Mouse (Mus musculus): ENCODE results near the gene Zc3h12a. TPM values are rescaled to one million over a fixed set of nuclear protein-coding genes. Genes with fewer than 3 reads are reported as not detected.

Gene Zc3h12a
- polyA plus RNA-seq, 1 experiment: 28.7 TPM

DNA sequence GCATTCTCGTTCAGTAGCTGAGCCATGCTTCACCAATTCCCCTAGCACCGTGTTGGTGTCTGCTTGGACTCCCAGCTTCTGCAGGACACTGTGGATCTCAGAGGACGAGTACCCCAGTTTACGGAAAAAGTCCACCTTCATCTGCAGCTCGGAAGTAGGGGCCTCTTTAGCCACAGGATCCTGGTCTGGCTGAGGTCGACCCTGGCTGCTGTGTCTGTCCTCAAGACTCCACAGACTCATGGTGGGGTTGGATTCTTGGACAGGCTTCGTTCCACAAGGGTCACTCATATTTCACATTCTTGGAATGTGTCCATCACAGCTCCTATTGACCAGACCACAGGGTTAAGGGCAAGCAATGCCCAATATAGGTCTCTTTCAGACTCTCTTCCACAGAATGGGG is 879 bp downstream of the Zc3h12a start:
- H3K36me3 ChIP-seq (ENCODE audit: control insufficient read depth, insufficient read depth, low read length): no peaks in the 10 kb centered on the region
- peak overlapping the region; percentile 71 for H3K27ac ChIP-seq (ENCODE audit: control insufficient read depth, insufficient read depth, low read length)
- 45% methylated on average over 7 of the region's 7 CpGs for WGBS
- no peaks in the 10 kb centered on the region for H3K27me3 ChIP-seq (ENCODE audit: control insufficient read depth, insufficient read depth, low read length)
- DNase-seq: no peak
- TF ChIP-seq CTCF (IDR thresholded peaks at IDR 0.05; ENCODE audit: borderline replicate concordance, control insufficient read depth, extremely low read depth, insufficient read depth, low read length, poor library complexity): no peak
- no peak for TF ChIP-seq POLR2A (IDR thresholded peaks at IDR 0.05; ENCODE audit: control insufficient read depth, extremely low read depth, insufficient read depth, low read length, poor library complexity)
- peaks cover 57% of the 10 kb centered on the region for H3K4me1 ChIP-seq (replicated peaks; ENCODE audit: control insufficient read depth, insufficient read depth, low read length)
- peak overlapping the region; percentile 88 for H3K4me3 ChIP-seq (ENCODE audit: control insufficient read depth, insufficient read depth, low read length)

GRCm38 (mm10) chr4:125126186-125126585 is 1.5 kb downstream of the Zc3h12a start:
- H3K27ac ChIP-seq (ENCODE audit: control insufficient read depth, insufficient read depth, low read length): no peak overlapping the region
- H3K4me1 ChIP-seq (replicated peaks; ENCODE audit: control insufficient read depth, insufficient read depth, low read length): peaks cover 55% of the 10 kb centered on the region
- H3K4me3 ChIP-seq (ENCODE audit: control insufficient read depth, insufficient read depth, low read length): peak overlapping the region; percentile 88; the same call in 1 of the 2 replicates
- 79% methylated on average over 3 of the region's 3 CpGs for WGBS
- no peaks in the 10 kb centered on the region for H3K27me3 ChIP-seq (ENCODE audit: control insufficient read depth, insufficient read depth, low read length)
- no peak for DNase-seq
- TF ChIP-seq CTCF (IDR thresholded peaks at IDR 0.05; ENCODE audit: borderline replicate concordance, control insufficient read depth, extremely low read depth, insufficient read depth, low read length, poor library complexity) (no peak), POLR2A (IDR thresholded peaks at IDR 0.05; ENCODE audit: control insufficient read depth, extremely low read depth, insufficient read depth, low read length, poor library complexity) (no peak)
- peaks cover under 1% of the 10 kb centered on the region for H3K36me3 ChIP-seq (ENCODE audit: control insufficient read depth, insufficient read depth, low read length)

- WGBS: 79% methylated on average over 7 of the region's 7 CpGs
- TF ChIP-seq POLR2A (IDR thresholded peaks at IDR 0.05; ENCODE audit: control insufficient read depth, extremely low read depth, insufficient read depth, low read length, poor library complexity): no peak
- no peak for TF ChIP-seq CTCF (IDR thresholded peaks at IDR 0.05; ENCODE audit: borderline replicate concordance, control insufficient read depth, extremely low read depth, insufficient read depth, low read length, poor library complexity)
- Histone ChIP-seq H3K27ac (ENCODE audit: control insufficient read depth, insufficient read depth, low read length) (peak overlapping the region; percentile 61), H3K4me3 (ENCODE audit: control insufficient read depth, insufficient read depth, low read length) (peak overlapping the region; percentile 24), H3K27me3 (ENCODE audit: control insufficient read depth, insufficient read depth, low read length) (no peaks in the 10 kb centered on the region), H3K4me1 (replicated peaks; ENCODE audit: control insufficient read depth, insufficient read depth, low read length) (peaks cover 56% of the 10 kb centered on the region), H3K36me3 (ENCODE audit: control insufficient read depth, insufficient read depth, low read length) (peaks cover 8% of the 10 kb centered on the region)
- no peak for DNase-seq
Measured at GRCm38 (mm10) chr4:125125361-125125921, 2.2 kb downstream of the Zc3h12a start.

GRCm38 (mm10) chr4:125124424-125125209 is 3.0 kb downstream of the Zc3h12a start:
- H3K27ac ChIP-seq (ENCODE audit: control insufficient read depth, insufficient read depth, low read length): peak overlapping the region; percentile 74
- 21% methylated on average over 7 of the region's 7 CpGs for WGBS
- H3K4me3 ChIP-seq (ENCODE audit: control insufficient read depth, insufficient read depth, low read length): peak overlapping the region; percentile 24
- peaks cover 16% of the 10 kb centered on the region for H3K36me3 ChIP-seq (ENCODE audit: control insufficient read depth, insufficient read depth, low read length)
- H3K27me3 ChIP-seq (ENCODE audit: control insufficient read depth, insufficient read depth, low read length): no peaks in the 10 kb centered on the region
- TF ChIP-seq POLR2A (IDR thresholded peaks at IDR 0.05; ENCODE audit: control insufficient read depth, extremely low read depth, insufficient read depth, low read length, poor library complexity) (no peak), CTCF (IDR thresholded peaks at IDR 0.05; ENCODE audit: borderline replicate concordance, control insufficient read depth, extremely low read depth, insufficient read depth, low read length, poor library complexity) (no peak; the same call in 1 of the 2 replicates)
- peak; percentile 67 for DNase-seq
- peaks cover 64% of the 10 kb centered on the region for H3K4me1 ChIP-seq (replicated peaks; ENCODE audit: control insufficient read depth, insufficient read depth, low read length)

- H3K4me1 ChIP-seq (replicated peaks; ENCODE audit: control insufficient read depth, insufficient read depth, low read length): peaks cover 76% of the 10 kb centered on the region
- H3K27ac ChIP-seq (ENCODE audit: control insufficient read depth, insufficient read depth, low read length): peak overlapping the region; percentile 74
- peak overlapping the region; percentile 34 for H3K4me3 ChIP-seq (ENCODE audit: control insufficient read depth, insufficient read depth, low read length)
- WGBS: 29% methylated on average over 7 of the region's 7 CpGs
- peaks cover 27% of the 10 kb centered on the region for H3K36me3 ChIP-seq (ENCODE audit: control insufficient read depth, insufficient read depth, low read length)
- DNase-seq: peak; percentile 26
- no peak for TF ChIP-seq POLR2A (IDR thresholded peaks at IDR 0.05; ENCODE audit: control insufficient read depth, extremely low read depth, insufficient read depth, low read length, poor library complexity)
- no peaks in the 10 kb centered on the region for H3K27me3 ChIP-seq (ENCODE audit: control insufficient read depth, insufficient read depth, low read length)
Measured at GRCm38 (mm10) chr4:125123279-125123671, 4.4 kb downstream of the Zc3h12a start.

DNA sequence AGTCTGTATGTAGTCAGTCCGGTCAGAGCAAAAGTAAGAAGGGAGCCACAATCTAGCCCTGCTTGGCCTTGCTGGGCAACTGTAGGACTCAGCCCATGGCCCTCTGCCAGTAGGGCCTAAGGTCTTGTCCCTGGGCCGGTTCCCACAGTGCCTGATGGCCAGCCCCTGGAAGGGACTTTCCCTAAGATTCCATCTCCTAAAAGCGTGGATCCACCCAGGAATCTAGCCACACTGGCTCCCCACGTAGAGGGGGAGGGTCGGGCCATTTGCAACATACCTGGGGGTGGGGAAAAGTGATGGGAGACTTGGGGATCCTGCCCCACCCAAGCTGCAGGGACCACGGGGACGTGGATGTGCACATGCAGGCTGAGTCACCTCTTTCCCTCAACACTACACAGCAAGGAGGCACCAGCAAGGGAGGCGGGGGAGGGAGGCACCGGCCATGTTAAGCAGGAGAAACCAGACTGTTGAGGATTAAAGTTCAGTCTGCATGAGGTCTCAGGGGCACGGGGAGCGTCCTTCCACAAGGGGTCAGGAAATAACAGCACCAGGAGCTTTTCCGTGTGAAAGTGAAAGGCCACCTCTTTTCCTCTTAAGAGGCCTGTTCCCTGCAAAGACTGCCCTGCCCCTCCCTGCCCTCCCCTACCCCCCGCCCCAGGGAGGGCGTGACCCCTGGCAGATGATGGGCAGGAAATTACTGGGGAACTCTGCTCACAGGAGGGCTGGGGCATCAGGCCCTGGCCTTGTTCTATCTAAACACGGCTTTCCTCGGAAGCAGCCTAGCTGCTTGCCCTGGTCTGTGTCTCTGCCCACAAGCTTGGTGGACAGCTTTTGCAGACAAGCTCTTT is 5.0 kb downstream of the Zc3h12a start:
- no peaks in the 10 kb centered on the region for H3K27me3 ChIP-seq (ENCODE audit: control insufficient read depth, insufficient read depth, low read length)
- H3K27ac ChIP-seq (ENCODE audit: control insufficient read depth, insufficient read depth, low read length): peak overlapping the region; percentile 74
- peak overlapping the region; percentile 34 for H3K4me3 ChIP-seq (ENCODE audit: control insufficient read depth, insufficient read depth, low read length)
- no peak for TF ChIP-seq POLR2A (IDR thresholded peaks at IDR 0.05; ENCODE audit: control insufficient read depth, extremely low read depth, insufficient read depth, low read length, poor library complexity)
- TF ChIP-seq CTCF (IDR thresholded peaks at IDR 0.05; ENCODE audit: borderline replicate concordance, control insufficient read depth, extremely low read depth, insufficient read depth, low read length, poor library complexity): no peak
- peak; percentile 43 for DNase-seq
- peaks cover 27% of the 10 kb centered on the region for H3K36me3 ChIP-seq (ENCODE audit: control insufficient read depth, insufficient read depth, low read length)
- 21% methylated on average over 16 of the region's 16 CpGs for WGBS
- peaks cover 78% of the 10 kb centered on the region for H3K4me1 ChIP-seq (replicated peaks; ENCODE audit: control insufficient read depth, insufficient read depth, low read length)
